Mouse (Mus musculus) retina, postnatal 7 days (tissue): ENCODE measurements at regions not wholly inside any gene's neighbourhood (a gene's known extent, or its start where the extent isn't known, plus 50 kb on each side); places are given as distances from the start of the nearest gene placed in this dataset.

Experiments
- DNase-seq: peaks from one replicate; pipeline ENCODE4 v3.0.0-alpha.2; 2012; ENCODE audit warnings: low read depth, low spot score

- DNase-seq: no peak
Observed at GRCm38 (mm10) chr2:169524429-169524828, 63.1 kb downstream of the Gm11011 start.

DNA sequence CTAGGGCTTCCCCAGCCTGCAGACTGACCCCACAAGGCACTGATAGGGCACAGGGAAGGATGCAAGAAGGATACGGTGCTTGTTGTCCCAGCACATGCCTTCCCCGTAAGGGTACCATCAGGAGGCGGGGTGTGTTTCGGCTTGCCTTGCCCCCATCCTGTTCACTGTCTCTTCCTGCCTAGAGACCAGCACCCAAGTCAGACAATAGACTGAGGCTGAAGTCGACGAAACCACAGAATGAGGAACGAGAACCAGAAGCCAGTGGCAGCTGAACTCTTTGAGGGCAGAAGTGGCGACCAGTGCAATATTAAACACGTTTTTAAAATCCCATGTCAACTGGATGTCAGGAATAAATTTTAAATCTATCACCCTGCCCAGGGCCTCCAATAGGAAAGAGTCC lies 67.6 kb downstream of the Gm11011 start:
- DNase-seq: no peak

DNA sequence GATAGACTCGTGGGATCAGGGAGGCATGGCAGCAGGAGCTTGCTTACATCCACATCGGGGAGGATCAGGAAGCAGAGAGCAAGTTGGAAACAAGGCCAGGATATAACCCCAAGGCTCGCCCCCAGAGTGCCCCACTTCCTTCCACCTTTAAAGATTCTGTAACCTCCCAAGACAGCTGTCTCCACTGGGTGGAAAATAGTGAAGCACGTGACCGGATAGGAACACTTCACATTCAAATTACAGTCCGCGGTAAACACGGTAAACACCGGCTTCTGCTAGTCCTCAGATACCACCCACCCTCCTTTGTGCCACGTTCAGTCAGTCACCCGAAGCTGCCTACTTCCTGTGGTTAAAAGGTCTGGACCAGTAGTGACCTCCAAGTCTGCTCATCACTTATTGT lies 72.2 kb downstream of the Gm11011 start:
- DNase-seq: no peak

DNA sequence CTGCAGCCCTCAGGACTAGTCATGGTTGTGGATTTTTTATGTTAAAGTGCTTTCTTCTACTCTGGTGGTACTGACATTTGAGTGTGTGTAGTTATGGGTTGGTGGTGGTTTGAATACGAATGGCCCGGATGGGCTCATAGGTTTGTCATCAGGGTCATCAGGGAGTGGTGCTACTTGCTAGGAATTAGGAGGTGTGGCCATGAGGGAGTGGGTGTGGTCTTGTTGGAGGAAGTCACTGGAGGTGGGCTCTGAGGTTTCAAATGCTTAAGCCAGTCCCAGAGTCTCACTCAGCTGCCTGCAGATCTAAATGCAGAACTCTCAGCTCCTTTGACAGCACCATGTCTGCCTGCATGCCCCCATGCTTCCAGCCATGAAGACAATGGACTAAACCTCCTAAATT lies 76.8 kb downstream of the Gm11011 start:
- no peak for DNase-seq

DNA sequence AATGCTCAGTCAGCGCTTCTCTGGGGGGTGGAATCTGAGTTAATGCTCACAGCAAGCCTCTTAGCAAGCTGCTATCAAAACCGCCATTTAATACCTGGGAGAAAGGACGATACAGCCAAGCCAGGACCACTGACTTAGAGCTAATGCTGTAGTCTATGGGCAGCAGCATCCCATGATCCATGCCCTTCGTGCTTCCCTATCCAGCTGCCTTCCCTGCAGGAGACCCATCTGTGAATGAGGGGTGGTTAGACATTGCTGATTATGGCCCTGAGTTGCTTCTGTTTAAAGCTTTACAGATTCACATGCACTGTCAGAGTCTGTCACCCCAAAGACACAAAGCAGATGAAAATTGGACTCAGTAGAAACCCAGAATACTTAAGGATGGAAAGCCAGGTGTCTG lies 78.1 kb downstream of the Gm11011 start:
- no peak for DNase-seq

GRCm38 (mm10) chr2:169504416-169505057 lies 83.0 kb downstream of the Gm11011 start:
- DNase-seq: no peak

DNA sequence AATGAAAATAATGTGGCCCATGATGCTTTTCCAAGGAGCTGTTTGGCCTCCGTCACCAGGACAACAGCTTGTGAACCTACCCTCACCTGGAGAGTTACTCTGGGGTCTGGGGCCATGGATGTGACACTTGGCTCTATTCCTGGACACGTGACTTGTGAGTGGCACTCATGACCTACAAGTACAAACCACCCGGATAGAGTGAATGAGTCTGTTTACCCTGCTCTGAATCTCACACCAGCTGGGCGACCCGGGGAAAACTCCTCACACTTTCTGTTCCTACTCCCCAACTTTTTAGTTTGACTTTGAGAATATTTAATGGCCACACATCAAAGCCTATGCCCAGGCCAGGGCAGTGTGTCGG lies 84.0 kb downstream of the Gm11011 start:
- DNase-seq: no peak

GRCm38 (mm10) chr2:169502717-169503597 lies 84.6 kb downstream of the Gm11011 start:
- no peak for DNase-seq

DNA sequence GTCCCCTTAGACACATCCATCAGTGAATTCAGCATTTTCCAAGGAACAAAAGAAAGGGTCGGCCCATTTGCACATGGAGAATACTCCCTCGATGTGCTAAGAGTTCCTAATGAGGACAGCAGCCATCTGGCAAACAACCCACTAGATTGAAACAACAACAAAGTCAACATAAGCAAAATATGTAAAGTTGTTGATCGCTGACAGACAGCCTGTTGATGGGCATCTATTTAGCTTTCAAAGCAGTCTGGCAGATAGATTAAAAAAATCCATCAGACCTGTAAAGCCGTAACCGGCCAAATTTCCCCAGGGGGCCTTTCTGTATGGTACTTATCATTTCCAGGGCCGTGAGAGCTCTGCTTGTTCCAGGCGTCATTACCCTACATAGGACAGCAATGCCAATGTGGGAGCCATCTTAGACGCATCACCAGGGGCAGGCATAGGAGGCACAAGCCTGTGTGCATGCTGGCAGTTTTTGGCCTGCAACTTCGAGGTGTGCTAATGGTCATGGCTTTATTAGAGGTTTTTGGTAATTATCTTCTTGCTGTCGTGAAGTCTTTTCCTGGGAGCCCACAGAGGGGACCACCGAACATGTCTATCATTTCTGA lies 85.7 kb downstream of the Gm11011 start:
- DNase-seq: no peak

DNA sequence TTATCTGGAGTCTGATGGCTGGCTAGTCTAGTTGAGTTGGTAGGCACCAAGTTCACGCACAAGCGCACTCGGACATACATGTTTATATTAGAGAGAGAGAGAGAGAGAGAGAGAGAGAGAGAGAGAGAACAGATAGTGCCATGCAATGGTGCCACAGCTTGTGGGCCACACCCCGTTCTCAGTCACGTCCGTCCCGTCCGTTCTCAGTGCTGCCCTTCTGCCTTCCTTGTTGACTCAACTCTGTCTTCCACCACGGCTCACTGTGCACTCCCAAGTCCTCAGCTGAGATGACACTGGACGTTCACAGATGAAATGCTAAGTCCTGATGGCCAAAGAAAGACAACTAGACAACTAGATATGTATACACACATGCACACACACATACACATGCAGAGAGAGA lies 92.2 kb downstream of the Gm11011 start:
- no peak for DNase-seq

DNA sequence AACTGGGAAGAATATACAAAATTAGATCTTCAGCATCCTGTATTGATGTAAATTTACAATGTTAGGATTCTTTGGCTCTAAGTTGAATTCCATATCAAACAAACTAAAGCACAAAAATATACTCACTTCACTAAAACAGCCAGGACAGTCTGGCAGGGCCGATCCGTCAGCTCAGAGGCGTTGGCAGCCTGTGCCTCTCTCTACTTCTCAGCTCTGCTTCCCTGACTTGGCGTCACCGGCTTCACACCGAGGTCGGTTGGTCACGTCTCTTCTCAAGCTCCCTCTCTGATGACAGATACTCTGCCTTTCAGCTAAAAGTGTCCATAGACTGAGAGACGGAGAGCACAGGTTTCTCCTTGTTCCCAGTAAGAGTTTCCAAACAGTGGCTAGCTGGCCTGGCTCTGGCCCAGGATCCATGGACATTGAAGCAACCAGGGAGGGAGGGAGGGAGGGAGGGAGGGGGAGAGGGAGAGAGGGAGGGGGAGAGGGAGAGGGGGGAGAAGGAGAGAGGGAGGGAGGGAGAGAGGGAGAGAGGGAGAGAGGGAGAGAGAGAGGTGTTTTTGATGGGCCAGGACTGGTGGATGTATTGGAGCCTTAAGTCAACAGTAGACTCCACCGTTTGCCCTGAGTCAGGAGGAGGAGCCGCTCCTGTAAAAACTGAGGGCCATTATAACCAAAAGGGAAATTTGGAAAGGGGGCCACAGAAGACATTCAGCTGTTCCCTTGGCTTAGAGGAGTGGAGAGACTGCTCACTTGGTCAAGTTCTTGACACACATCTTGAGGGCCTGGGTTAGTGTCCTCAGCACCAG lies 92.8 kb downstream of the Gm11011 start:
- DNase-seq: no peak

DNA sequence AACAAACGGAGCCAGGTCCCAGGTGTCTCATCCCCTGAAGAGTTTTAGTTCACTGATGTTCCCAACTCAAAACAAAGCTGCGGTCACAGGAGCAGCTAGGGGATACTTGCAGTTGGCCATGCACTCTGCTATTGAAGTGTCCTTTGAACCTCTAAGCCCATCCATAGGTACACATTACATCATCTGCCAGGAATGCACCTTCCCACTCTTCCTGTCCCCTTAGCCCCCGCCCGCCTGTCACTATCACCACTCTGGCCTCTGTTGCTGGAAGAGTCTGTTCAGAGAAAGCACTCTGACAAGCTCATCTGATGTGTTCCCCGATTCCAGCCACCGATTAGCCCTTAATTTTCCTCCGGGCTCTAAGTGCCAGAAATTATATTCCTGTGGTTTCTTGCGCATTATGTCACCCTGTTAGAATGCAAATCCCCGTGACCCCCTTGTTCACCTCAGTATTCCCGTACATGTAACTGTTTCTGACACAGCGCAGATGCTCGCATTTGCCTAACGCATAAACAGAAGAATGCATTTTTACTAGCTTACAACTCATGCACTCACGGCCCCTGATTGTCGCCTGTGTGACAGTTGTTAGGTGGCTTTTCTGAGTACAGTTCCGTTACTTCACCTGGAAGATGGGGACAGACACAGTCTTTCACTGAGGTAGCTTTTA lies 93.8 kb downstream of the Gm11011 start:
- no peak for DNase-seq

DNA sequence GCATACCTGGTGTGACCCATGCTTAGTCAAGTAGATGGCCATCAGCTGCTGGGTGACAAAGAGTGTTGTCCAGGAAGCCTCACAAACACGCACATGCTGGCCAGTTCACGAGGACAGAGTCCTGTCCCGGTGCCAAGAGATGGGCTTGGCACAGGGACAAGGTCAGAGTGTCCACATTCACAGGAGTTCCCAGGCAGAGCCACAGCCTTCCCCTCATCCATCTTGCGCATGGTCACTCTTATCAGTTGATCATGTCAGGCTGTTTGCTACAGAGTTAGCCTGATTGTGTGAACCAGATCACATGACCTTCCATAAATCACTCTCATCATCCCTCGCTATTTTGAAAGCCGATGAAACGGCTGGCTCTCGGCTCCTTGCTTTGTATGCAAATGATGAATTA lies 103.6 kb downstream of the Gm11011 start:
- no peak for DNase-seq

DNA sequence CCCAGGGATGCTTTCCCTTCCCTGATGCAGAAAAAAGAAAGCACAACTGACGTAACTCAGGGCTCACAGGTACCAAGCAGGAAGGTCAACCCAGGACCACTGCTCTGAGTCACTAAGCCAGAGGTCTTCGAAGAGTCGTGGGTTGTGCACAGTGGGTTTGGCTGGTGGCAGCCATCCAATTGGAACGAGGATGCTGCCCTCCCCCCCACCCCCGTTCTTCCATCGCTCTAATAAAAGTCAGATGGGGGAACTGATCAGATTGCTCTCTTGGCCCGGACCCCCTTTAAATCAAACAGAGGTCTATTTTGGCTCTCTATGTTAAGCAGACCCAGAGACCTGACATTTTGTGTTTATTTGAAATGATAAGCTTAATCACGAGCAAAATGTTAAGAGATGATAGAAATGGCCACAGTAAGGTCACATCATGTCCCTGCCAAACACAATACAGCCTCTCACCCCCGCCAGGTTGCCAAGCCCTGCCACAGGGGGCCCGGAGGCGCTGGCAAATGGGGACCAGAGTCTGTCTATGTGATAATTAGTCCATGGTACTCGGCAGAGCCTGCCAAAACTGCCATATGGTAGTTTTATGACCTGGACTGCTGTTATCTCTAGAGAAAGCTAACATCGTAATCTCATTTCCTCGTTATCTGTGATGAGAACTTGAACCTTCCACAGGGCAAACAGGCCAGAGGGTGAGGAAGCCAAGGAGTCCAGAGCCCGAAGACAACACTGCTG lies 105.6 kb downstream of the Gm11011 start:
- DNase-seq: no peak

GRCm38 (mm10) chr2:169474418-169475112 lies 113.0 kb downstream of the Gm11011 start:
- DNase-seq: no peak

DNA sequence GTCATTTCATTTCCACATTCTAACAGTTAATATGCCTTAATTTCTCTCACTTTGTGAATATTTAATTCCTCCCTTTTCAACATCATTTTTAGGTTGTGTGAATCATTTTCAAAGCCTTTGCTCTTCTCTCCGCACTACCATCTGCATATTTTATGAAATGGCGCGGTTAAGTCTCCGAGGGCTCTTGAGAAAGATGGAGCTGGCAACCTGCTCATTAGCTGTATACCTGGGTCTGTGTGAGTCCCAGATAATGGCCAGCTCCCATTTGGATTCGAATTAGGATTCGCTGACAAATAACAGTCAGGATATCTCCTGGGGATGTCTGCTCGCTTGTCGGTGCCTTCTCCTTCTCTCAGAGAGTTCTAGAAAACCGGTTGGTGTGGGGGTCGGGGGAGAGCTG lies 118.0 kb downstream of the Gm11011 start:
- DNase-seq: no peak

DNA sequence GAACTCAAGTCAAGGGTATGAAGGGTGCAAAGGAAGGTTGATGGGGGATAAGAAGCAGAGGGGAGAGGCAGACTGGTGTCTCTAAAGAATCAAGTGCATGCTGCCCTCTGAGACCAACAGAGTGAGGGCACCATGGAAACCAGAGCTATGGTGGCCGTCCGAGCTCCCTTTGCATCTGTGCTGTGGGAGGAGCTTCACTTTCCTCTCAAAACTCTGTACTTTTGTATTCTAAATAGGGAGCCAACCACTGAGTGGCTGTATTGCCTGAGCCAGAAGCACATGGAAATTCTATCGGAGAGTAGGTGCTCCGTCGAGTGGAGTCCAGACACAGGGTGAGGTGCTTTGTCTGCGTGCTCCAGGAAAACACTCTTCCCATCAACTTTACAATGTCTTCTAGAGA lies 119.9 kb downstream of the Gm11011 start:
- no peak for DNase-seq

- DNase-seq: no peak
Observed at GRCm38 (mm10) chr2:169464106-169464505, 123.4 kb downstream of the Gm11011 start.

DNA sequence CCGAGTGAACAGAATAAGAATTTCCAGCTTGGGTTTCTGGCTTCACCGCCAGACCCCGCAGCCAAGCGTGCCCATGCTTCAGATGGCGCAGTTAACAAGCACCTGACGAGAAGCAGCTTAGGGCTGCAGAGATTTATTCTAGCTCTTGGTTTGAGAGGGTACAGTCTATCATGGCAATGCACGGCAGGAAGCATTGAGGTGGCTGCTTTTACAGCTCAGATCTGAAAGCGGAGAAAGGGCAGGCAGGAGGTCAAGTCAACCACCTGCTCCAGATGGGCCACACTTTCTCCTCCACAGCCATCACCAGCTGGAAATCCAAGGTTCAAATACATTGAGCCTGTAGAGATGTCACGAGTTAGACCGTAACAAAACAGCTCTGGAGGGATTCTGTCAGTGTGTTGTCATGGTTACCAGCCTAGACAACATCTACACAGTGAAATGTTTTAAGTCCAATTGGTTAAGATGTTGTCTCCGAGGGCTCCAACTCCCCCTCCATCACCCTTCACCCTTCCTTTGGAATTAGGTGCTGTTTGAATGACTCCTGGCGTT lies 126.0 kb downstream of the Gm11011 start:
- DNase-seq: no peak

DNA sequence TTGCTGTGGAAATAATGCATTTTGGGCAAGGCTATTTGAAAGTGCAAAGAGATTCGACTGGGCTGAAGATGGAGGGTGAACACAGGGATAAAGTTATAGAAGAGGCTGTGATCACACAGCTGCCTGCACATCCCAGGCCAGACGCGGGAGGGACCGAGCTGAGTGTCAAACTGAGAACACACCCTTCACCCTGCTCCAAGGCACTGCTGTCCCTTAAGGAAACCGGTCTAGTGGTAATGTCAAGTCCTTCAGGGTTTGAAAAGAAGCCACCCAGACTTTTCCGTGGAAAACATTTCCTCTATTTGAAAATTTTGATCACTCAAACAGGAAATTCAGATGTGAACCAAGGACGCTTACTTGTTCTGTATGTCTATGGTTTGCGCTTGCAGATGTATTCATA lies 134.6 kb downstream of the Gm11011 start:
- DNase-seq: no peak
